Mouse (Mus musculus) urinary bladder, adult 18-20 months (tissue): ENCODE results near the gene Tmem121.
"Not testable (repeated sequence)": the region's sequence is repeated elsewhere in the genome, so short reads cannot be mapped to it uniquely, and the experiment has no call there.

Experiments used
- DNase-seq, 2 experiments: peaks; one replicate each; pipeline ENCODE4 v3.0.0; 2022; ENCODE audit warnings: low spot score in 2 of 2, mixed read lengths in 2 of 2

Tmem121 gene

GRCm38 (mm10) chr12:113187011-113187375 is 1.3 kb downstream of the Tmem121 start:
- no peak for DNase-seq

GRCm38 (mm10) chr12:113187584-113188295 is 2.0 kb downstream of the Tmem121 start:
- DNase-seq, result peak; percentile 58 to 80

- no peak for DNase-seq
These were observed 2.8 kb downstream of the Tmem121 start for GRCm38 (mm10) chr12:113188349-113189055.

- DNase-seq, result no peak
These were observed 7.7 kb downstream of the Tmem121 start for GRCm38 (mm10) chr12:113193423-113193822.

- not testable (repeated sequence) for DNase-seq
These were observed 13.4 kb downstream of the Tmem121 start for GRCm38 (mm10) chr12:113199132-113199531.

- DNase-seq, result no peak
These were observed 15.6 kb downstream of the Tmem121 start for GRCm38 (mm10) chr12:113201301-113201700.

- no peak for DNase-seq
These were observed 16.3 kb downstream of the Tmem121 start for GRCm38 (mm10) chr12:113202008-113202407.

GRCm38 (mm10) chr12:113203522-113203921 is 17.8 kb downstream of the Tmem121 start:
- DNase-seq, result no peak

- DNase-seq, result no peak
These were observed 19.7 kb downstream of the Tmem121 start for GRCm38 (mm10) chr12:113205251-113205942.

- DNase-seq, result no peak
These were observed 22.0 kb downstream of the Tmem121 start for GRCm38 (mm10) chr12:113207737-113208136.

- DNase-seq, result peak; percentile 25 to 64
These were observed 25.1 kb downstream of the Tmem121 start for GRCm38 (mm10) chr12:113210586-113211378.

GRCm38 (mm10) chr12:113211772-113212171 is 26.0 kb downstream of the Tmem121 start:
- DNase-seq, result no peak

- no peak for DNase-seq
These were observed 26.7 kb downstream of the Tmem121 start for GRCm38 (mm10) chr12:113212326-113212924.

GRCm38 (mm10) chr12:113213226-113213625 is 27.5 kb downstream of the Tmem121 start:
- no peak for DNase-seq

GRCm38 (mm10) chr12:113214072-113214808 is 28.5 kb downstream of the Tmem121 start:
- no peak for DNase-seq

- no peak for DNase-seq
These were observed 29.4 kb downstream of the Tmem121 start for GRCm38 (mm10) chr12:113214972-113215666.

GRCm38 (mm10) chr12:113215667-113216346 is 30.1 kb downstream of the Tmem121 start:
- DNase-seq, result peak; percentile 41 to 49

- peak; percentile 37 to 50 for DNase-seq
These were observed 31.8 kb downstream of the Tmem121 start for GRCm38 (mm10) chr12:113217306-113218242.
